17 mouse cellular contexts compared by ENCODE assay signal in genomic region chr12:3618144-3619020, GRCm38 (mm10). TPM values are rescaled to one million over a fixed set of nuclear protein-coding genes. Genes with fewer than 3 reads are reported as not detected.
DNase-seq lines count a peak whose midpoint lies in the region; ATAC-seq and TF ChIP-seq lines count a peak whose summit lies in the region.
"Had no signal": no experiment of that assay in that cellular context is flagged by ENCODE, and none has a peak within 500 bp of the region (broad histone marks: within the 10 kb centered on the region; RNA-seq: fewer than 3 reads in every experiment).

No protein-coding gene starts in this region.

- no peaks in the 10 kb centered on the region for H3K27me3 ChIP-seq in heart, embryonic 10.5 days (ENCODE audit: insufficient read depth, poor library complexity, severe bottlenecking)
- H3K27me3 ChIP-seq in liver, postnatal 0 days (ENCODE audit: insufficient read depth, low read length), result no peaks in the 10 kb centered on the region
- H3K27me3 ChIP-seq in forebrain, embryonic 13.5 days, result no peaks in the 10 kb centered on the region
- H3K27me3 ChIP-seq: forebrain, embryonic 15.5 days had no signal

- no peak overlapping the region for H3K9ac ChIP-seq in liver, postnatal 0 days (replicated peaks)
- H3K9ac ChIP-seq in forebrain, embryonic 13.5 days, result no peak overlapping the region
- H3K9ac ChIP-seq: forebrain, embryonic 15.5 days had no signal

- H3K36me3 ChIP-seq in heart, embryonic 10.5 days, result no peaks in the 10 kb centered on the region
- H3K36me3 ChIP-seq in liver, postnatal 0 days (replicated peaks; ENCODE audit: insufficient read depth, low read length), result 0 out of 2 replicates have a peak, but pooled peaks cover 3% of the 10 kb centered on the region
- no peaks in the 10 kb centered on the region for H3K36me3 ChIP-seq in forebrain, embryonic 13.5 days (ENCODE audit: poor library complexity, severe bottlenecking)
- H3K36me3 ChIP-seq: forebrain, embryonic 15.5 days had no signal

- ATAC-seq in erythroid progenitor cell, adult 5-6 weeks (replicated peaks; ENCODE audit: low FRiP score, poor library complexity, severe bottlenecking), result peak; percentile 96
- peak; percentile 94 for ATAC-seq in liver, postnatal 0 days
- ATAC-seq in forebrain, embryonic 13.5 days, result no peak
- ATAC-seq: forebrain, embryonic 15.5 days had no signal

- peak; percentile 94 for TF ChIP-seq EP300 in liver, postnatal 0 days (IDR thresholded peaks at IDR 0.05; ENCODE audit: low read depth)

- no peaks in the 10 kb centered on the region for H3K9me3 ChIP-seq in heart, embryonic 10.5 days
- H3K9me3 ChIP-seq in liver, postnatal 0 days (ENCODE audit: low read length), result no peaks in the 10 kb centered on the region
- H3K9me3 ChIP-seq in forebrain, embryonic 13.5 days (replicated peaks), result no peaks in the 10 kb centered on the region
- H3K9me3 ChIP-seq: forebrain, embryonic 15.5 days; midbrain, embryonic 10.5 days had no signal

- H3K27ac ChIP-seq in heart, embryonic 10.5 days, result peak overlapping the region; percentile 64; the same call in 1 of the 2 replicates
- H3K27ac ChIP-seq in liver, postnatal 0 days (ENCODE audit: low read depth), result peak overlapping the region; percentile 45
- H3K27ac ChIP-seq in forebrain, embryonic 13.5 days, result no peak overlapping the region
- H3K27ac ChIP-seq: forebrain, embryonic 15.5 days; kidney, postnatal 0 days; midbrain, embryonic 10.5 days had no signal

- intact Hi-C loops in heart, postnatal 14 days (cut with DNase I), result no loop called here

- WGBS in heart, embryonic 10.5 days, result 83% methylated on average over 7 of the region's 7 CpGs
- 67% methylated on average over 7 of the region's 7 CpGs for WGBS in liver, postnatal 0 days (ENCODE audit: insufficient replicate concordance)
- WGBS in forebrain, embryonic 13.5 days, result 91% methylated on average over 7 of the region's 7 CpGs

- H3K4me2 ChIP-seq in liver, postnatal 0 days (ENCODE audit: low read depth, low read length), result peak overlapping the region; percentile 34
- H3K4me2 ChIP-seq in forebrain, embryonic 13.5 days, result no peak overlapping the region
- H3K4me2 ChIP-seq: forebrain, embryonic 15.5 days had no signal

- no peak overlapping the region for H3K4me3 ChIP-seq in heart, embryonic 10.5 days
- no peak overlapping the region for H3K4me3 ChIP-seq in liver, postnatal 0 days (ENCODE audit: low read depth, low read length)
- H3K4me3 ChIP-seq in forebrain, embryonic 13.5 days, result no peak overlapping the region
- H3K4me3 ChIP-seq: forebrain, embryonic 15.5 days; midbrain, embryonic 10.5 days had no signal

- no peaks in the 10 kb centered on the region for H3K4me1 ChIP-seq in heart, embryonic 10.5 days
- 0 out of 2 replicates have a peak, but pooled peaks cover 3% of the 10 kb centered on the region for H3K4me1 ChIP-seq in liver, postnatal 0 days (ENCODE audit: insufficient read depth)
- H3K4me1 ChIP-seq in forebrain, embryonic 13.5 days, result no peaks in the 10 kb centered on the region
- H3K4me1 ChIP-seq: forebrain, embryonic 15.5 days; midbrain, embryonic 10.5 days had no signal

- no peak for TF ChIP-seq CTCF in liver, postnatal 0 days (IDR thresholded peaks at IDR 0.05; ENCODE audit: low read depth)

- no peak for DNase-seq in heart, embryonic 10.5 days (ENCODE audit: low spot score)
- no peak for DNase-seq in heart, postnatal 14 days
- peak; percentile 47 for DNase-seq in R1 (ENCODE audit: low read depth, low spot score)
- DNase-seq in liver, postnatal 0 days, result peak; percentile 48
- DNase-seq in testis, postnatal 10 days (ENCODE audit: low spot score), result no peak
- DNase-seq in layer of hippocampus, adult 11-12 months (ENCODE audit: low spot score), result no peak
- DNase-seq: adrenal gland, postnatal 25 days; cerebellum, adult 11 months; cerebellum, postnatal 36 days; heart, postnatal 4 days; lung, postnatal 14 days; thymus, adult 2 months had no signal

RNA-seq across cellular contexts. Expression of gene Dtnb, which starts 46.2 kb away (rescaled TPM):
- 20.3 and 28.7 TPM in 2 replicates for polyA plus RNA-seq in heart, embryonic 10.5 days (2016; fragmentation: Nextera tagmentation; extraction: Ambion mirVana)
- 1 to 10 TPM; 5.0 to 5.5 TPM for total RNA-seq in heart, postnatal 14 days (2021)
- total RNA-seq in erythroid progenitor cell, adult 5-6 weeks (2015; ENCODE audit: low replicate concordance), result 56.2 and 72.1 TPM in 2 replicates
- 54.9 and 101 TPM in 2 replicates for total RNA-seq in erythroid progenitor cell, adult 5-6 weeks (2017; ENCODE audit: low replicate concordance)
- 15.7 and 16.2 TPM in 2 replicates for polyA plus RNA-seq in liver, postnatal 0 days (2015; fragmentation: Nextera tagmentation; extraction: Ambion mirVana)
- 29.8 and 32.3 TPM in 2 replicates for polyA plus RNA-seq in forebrain, embryonic 13.5 days (2015; fragmentation: Nextera tagmentation; extraction: Ambion mirVana)

Comparison
In these comparisons a context has a peak if more than half of its experiments do, and no peak if none do; other contexts are left out.
1. DNase-seq: peak in R1 (single experiment) and liver, postnatal 0 days (single experiment); none in heart, embryonic 10.5 days (single experiment), heart, postnatal 14 days (0 of 2), testis, postnatal 10 days (single experiment) and layer of hippocampus, adult 11-12 months (single experiment).